Mouse (Mus musculus) liver (tissue): ENCODE results near the gene Fshr.
"Not testable (repeated sequence)": the region's sequence is repeated elsewhere in the genome, so short reads cannot be mapped to it uniquely, and the experiment has no call there.

Source experiments
- DNase-seq: peaks from one replicate; pipeline ENCODE4 v3.0.0-alpha.2; 2020; ENCODE audit warnings: mixed read lengths

The Fshr gene

DNA sequence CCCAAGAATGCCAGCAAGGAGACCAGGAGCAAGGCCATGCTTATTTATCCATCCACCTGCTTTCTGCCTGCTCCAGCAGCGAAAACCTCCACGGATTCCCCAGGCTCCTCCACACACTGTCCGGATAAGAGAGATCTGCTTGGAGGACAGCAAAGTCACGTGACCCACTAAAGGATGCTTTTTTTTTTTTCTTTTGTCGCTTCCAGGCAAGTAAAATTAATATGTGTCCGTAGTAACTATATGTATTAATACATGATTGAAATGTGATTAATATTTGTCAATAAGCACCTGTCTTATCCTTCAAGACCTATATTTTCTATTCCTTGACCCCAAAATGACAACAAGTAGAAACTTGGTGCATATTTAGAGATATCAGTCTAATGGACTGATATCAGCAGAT lies at the start of gene Fshr:
Gene Fshr, minus strand, starts transcription at position 101 of the 400 bp plus-strand sequence.
- DNase-seq: no peak

DNA sequence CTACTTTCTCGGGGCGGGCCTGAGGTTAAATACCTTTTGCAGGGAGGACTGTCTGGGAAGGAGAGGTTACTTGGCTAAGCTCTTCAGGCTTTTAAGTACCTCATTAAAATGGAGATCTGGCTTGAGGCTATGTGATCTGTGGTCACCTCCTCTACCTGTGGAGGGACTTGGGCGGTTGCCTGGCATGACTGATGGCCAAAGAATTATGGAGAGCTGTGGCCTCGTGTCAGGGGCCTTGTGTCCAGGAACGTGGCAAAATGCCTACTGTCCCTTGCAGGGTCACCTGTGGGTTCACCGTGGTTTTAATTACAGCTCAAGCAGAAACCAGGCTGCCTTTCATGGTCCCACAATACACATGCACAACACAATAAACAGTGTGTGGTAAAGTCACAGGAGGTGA lies 1.7 kb upstream of the Fshr start:
- DNase-seq: no peak

DNA sequence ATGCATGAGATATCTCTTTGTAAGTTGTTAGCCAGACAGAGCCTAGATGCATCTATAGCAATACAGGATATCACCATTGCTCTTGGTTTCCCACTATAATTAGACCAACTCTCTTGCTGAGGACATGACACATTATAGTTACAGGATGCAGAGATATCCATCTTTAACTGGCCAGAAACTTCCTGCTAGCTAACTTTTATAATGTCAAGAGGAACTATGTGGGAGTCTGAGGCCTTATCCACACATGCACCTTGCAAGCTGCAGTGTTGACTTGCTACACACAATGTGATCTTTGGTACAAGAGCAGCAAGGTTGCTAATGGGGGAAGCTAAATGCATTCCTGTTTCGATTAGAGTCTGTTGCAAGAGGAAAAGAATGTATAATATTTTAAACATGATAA lies 26.9 kb downstream of the Fshr start:
- no peak for DNase-seq

DNA sequence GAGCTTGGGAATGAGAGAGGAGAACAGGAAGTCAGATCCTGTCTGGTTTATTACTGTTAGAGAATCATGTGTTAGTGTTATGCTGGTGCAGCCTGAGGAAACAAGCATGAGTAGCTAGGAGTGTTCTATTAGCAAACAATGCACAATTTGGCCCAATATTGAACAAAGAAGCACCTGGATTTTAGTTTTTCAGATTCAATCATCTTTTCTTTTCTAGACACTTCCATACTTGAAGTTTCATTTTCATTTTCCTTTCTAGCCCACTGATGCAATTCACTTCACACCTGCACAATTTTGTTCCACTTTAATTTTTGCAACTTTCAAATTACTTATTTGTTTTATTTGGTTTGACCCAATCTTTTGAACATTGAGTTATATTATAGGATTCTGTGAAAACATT lies 35.7 kb downstream of the Fshr start:
- DNase-seq: no peak

DNA sequence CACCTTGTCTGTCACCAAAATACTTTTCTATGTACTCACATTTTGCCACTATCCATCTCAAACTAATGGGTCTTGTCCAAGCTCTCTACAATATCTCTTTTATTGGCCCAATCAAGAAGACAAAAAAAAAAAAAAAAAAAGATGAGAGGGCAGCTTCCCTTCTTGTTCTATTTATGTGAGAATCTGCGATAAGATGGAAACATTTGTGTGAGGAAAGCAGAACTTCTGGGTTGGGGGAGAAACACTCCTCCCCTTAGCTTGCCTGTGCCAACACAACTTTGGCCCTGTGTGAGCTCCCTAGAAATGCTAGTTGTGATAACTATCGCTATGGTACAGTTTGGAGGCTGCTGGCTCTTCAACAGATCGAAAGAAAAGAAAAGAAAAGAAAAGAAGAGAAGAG lies 38.0 kb downstream of the Fshr start:
- no peak for DNase-seq

DNA sequence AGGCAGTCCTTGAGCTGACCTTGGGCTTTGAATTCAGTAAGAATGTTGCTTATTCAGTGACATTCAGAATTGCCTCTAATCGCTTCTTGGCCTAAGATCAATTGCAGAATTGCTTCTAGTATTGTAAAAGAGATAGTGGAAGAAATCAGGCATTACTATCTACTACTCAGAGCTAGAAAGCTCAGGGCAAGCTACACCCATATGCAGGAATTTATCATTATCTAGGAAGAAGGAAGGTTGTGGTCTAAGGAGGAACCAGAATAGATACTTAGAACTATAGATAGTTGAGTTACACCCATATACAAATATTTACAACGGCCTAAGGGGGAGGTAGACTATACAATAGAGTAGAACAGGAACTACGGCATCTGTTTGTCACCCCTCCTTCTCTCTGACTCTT lies 41.1 kb downstream of the Fshr start:
- DNase-seq: not testable (repeated sequence)

DNA sequence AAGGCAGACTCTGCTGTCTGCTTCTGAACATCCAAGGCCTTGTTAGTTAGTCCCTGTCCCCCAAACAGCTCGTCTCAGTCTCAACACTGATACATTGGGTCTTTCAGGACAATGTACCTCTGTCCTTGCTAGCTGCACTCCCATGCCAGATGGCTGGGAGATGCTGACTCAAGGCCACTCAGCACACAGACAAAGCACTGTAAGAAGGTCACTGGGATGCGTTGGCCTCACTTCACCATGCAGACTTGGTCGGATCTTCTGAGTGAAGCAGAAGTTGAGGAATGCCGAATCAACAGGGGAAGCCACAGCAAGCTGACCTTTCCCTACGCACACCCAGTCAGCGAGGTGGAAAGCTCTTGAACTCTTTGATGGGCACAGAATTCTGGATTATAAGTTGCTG lies 55.7 kb downstream of the Fshr start:
- no peak for DNase-seq

DNA sequence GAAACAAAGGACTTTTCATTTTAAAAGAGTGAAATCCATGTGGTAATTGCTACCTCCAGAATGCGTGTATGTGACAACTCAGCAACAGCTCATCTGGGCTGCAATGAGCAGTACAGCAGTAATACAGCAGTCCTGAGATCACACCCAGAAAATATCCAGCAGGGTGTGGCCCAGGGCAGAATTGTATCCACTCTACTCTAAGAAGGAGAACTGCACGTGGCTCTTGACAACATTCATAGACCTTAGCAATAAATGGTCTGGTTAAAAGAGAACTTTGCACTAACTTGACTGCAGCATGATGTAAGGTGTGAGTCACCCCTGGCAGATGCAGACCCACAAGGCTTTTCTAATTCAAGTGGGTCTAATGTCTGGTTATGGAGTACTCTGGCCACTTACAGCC lies 80.5 kb downstream of the Fshr start:
- DNase-seq: no peak

DNA sequence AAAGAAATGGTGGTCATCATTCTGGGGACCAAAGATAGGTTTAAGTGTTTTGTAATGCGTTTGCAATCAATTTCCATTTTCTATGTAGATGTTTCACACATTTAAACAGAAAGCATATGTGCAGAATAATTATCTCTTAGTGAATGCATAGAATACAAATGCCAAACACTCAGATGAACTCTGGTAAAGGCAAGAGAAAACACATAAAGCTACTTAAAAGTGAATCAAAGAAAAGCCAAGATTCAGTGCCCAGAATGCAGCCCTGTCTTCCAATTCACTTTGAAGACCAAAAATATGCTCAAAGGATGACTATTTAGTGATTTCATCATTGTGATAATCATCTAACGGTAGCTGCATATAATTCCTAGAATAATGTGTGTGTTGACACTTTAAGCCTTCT lies 81.2 kb downstream of the Fshr start:
- no peak for DNase-seq

DNA sequence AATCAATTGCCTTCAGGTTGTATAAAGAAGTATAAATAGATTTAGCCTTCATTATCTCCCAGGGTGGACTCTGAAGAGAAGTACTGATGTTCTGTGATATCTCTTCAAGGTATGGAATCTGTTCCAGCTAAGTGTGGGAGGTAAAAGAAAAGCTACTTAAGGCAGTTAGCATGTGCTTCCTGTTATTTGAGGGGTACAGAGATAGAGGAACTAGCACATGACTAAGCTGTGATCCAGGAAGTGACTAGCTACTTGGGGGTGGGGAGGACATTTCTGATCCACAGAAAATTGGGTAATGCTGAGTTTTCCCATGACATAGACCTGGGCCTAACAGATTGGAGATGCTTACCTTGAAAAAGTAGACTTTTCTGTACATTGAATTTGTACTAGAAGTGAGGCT lies 86.5 kb downstream of the Fshr start:
- no peak for DNase-seq

DNA sequence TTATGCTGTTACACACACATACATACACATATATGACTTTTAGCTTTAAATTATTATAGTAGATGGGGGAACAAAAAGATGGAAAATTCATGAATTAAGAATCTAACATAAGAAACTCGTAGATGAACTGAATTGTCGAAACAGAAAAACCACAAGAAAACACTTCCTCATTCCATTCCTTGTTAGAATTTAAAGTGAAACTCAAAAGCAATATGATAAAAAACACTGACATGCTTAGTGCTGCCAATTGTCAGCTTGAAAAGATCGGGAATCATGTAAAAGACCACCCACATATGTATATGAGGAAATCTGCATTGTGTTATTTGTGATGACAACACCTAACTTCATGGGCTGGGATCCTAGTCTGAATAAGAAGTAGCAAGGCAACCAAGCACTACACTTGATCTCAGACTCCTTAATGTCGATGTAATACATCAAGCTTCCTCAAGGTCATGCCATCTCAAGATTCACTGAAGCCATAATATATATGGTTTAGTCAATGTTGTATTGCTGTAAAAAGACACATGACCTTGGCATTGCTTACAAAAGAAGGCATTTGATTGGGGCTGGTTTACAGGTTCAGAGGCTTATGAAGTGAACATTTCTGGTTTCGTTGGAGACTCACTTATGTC lies 99.6 kb downstream of the Fshr start:
- DNase-seq: no peak

DNA sequence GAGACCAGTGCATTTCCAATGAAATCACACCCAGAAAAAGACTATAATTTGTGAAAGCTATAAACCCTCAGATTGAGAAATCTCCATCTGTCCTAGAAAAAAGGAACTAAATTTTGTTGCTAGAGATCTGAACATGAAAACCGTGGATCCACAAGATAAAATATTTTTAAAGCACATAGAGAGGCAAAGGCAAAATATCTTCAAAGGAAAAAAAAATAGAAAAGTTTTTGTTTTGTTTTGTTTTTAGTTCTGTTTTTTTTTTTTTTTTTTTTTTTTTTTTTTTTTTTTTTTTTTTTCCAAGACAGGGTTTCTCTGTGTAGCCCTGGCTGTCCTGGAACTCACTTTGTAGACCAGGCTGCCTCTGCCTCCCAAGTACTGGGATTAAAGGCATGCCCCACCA lies 100.7 kb downstream of the Fshr start:
- DNase-seq: not testable (repeated sequence)

DNA sequence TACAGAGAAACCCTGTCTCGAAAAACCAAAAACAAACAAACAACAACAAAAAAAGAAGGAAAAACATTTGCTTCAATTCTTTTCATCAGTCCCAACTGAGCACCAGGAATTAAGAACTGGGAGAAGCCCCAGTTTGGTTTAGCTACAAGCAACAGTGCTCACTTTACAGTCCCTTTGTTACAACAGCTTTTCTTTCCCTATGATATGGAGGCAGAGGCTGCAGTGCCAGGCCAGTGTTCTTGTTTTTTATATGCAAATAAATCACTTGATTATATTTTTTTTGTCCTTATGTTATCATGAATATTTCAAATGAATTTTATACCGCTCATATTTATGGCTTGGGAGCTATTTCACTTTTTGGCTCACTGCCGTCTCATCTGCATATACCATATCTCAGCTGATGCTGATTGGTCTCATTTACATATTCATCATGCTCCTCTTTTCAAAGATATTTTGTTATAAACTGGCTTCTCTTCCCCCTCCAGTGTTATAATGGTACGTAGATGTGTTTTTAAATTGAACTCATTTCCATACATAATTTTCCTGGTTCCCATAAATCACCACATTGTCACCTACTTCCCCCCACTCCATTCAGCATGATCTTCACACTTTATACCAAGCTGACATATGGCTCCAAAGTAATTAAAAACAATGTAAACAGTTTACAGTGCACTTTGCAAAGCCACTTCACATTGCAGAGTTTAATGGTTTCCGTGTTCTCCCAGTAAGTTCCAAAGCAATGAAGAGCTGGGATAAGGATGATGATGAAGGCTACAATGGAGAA lies 110.6 kb downstream of the Fshr start:
- no peak for DNase-seq

DNA sequence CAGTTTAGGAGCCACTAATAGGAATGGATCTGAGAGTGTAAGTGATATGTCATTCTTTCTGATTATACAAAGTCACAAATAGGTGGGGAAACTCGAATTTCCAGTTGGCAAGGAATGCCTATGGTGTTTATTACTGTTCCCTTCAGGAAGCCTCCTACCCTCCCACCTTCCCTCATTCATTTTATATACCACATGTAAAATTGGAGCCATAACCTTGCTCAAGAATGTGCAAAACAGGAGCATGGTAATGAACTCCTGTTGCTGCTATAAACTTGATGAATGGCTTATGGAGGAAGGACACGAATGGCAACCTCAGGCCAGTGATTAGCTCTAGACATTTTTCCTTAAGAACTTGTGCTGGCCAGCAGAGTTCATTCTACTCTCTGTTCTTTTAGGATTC lies 117.6 kb downstream of the Fshr start:
- DNase-seq: no peak

DNA sequence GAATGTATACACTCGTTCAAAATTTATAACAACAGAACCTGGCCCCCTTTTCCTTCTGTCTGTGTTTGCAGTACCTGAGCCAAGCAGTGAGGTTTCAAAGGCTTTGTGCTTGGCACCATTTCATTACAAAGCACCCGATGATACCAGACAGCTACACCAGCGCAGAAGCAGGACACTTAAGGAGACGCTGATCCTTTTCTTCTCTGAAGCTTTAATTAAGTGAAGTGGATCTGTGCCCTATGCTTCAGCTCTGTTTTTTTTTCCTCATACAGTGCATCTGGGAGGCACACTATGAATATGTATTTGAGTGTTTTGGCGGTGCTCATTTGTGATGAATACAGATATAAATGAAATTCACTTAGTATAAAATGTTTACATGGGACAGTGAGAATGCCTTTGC lies 120.8 kb downstream of the Fshr start:
- DNase-seq: no peak

DNA sequence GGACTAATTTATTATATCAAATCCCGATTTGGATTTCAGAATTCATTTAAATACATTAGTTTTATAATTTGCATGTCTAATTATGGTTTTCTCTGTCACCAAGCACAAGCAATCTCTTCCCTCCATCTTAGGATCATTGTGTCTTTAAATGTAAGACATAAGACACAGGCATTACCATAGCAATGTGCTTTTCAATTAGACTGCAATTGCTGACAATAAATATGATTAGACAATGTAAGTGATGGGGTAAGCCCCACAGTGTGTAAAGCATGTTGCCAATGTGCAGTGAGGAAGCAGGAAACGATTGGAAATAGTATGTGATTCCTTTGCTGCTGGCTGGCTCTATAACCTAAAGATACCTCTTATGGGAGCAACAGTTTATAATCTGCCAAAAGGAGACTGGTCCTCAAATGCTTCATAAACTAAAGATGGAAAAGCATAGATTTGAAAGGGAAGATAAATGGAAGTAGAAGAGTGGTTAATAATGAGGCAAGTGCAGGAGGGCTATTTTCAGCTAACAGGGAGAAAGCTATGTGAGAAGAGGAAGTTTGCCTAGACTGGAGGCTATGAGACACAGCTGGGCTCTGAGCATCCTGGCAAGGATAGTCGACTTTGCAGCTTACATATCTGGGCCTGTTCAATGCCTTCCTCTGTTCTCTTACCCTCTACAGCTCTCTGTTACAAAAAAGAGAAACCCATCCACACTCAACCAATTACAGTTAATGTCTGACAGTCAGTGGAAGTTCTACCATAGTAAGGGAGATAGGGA lies 136.0 kb downstream of the Fshr start:
- DNase-seq: no peak

DNA sequence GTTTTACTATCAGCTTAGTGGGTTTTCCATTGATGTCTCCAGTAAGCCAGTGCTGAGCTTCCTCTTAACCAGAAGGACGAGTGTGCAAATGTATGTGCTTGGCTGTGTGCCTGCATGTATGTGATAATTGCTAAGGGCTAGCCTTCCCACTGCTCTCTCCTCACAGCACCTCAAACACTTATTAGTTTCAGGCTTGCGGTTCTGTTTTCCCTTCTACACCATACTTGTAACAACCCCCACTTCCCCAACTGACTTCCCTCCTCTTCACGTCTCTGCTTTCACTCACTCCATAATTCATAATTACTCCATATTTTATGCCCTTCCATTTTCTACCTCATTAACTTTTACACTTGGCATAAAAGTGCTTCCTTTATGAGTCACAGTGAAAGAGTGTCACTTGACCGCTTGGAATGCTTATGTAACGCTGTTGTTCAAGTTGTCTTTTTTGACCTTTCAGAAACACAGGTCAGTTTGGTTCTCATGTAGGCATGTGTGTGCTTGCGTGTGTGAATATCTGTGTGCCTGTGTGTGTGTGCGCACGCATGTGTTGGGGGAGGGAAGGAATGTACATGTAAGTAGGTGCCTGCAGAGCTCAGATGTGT lies 138.0 kb downstream of the Fshr start:
- no peak for DNase-seq

DNA sequence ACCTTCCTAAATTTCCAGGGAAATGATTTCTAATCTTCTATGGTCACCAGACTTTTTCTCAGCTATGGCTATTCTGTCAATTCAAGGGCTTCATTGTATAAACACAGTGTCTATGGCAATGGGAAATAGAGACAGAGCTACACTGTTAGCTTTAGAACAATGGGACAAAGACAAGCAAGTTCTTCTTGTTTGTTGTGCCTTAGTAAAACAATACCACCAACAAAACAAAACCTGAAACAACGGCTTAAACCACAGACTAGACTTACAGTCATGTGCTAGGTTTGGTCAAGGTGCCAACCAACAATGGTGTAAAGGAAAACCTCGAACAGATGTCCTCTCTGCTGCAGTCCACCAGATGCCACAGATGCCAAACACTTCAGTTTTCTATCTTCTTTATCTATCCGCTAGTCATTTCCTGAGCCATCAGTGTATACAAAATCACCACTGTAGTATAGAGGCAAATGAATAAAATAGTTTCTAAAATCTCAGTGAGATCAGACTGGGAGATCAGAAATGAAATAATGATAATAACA lies 149.4 kb downstream of the Fshr start:
- no peak for DNase-seq

DNA sequence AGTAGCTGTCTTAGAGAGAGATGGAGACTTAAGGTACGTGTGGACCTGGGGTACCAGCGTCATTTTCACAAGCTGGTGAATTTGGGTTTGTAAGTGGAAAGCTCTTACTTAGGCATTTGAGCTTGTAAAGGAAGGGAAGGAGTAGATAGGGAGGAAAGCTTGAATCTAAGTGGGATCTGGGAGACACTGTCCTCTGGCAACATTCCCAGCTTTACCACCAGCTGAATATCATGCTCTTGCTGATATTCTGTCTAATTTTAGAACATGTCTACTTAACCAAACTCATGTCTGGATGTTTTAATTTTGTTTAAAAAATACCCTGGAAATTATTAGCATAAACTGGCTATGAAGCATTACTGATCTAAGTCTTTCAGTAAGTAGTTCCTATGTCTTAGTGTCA lies 151.4 kb downstream of the Fshr start:
- DNase-seq: no peak

DNA sequence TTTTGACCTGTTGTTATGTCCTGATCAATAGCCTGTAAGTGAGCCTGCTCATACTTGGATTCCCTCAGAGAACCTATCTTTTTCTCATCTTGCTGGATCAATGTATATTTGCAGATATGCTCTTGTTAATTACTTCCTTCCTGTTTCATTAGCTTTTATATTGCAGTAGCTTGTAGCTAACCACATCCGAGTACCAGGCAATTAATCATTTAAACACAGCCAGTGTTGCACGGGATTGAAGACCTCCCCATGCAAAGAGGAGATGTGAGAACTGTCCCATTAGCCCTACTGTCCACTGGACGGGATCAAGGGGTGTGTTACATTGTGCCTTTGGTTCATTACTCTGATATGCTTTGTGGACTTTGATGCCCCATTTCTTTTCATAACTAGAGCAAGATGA lies 154.5 kb downstream of the Fshr start:
- DNase-seq: no peak

DNA sequence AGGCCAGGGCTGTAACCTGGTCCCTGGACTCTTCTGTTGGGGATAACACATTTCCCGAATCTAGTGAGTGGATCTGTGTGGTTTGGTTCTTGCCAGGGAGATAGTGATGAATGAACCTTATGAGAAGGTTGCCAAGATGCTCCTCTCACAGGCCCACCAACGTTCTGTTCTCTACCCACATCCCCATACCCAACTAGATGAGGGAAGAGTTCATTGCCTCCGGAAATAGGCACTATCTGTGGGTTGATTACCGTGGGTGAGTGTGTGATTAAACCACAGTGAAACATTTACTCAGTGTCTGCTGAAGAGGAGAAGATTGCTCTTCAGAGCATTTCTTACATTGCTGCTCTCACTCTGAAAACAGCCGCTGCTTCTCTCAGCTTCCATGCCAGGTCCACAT lies 163.8 kb downstream of the Fshr start:
- no peak for DNase-seq

DNA sequence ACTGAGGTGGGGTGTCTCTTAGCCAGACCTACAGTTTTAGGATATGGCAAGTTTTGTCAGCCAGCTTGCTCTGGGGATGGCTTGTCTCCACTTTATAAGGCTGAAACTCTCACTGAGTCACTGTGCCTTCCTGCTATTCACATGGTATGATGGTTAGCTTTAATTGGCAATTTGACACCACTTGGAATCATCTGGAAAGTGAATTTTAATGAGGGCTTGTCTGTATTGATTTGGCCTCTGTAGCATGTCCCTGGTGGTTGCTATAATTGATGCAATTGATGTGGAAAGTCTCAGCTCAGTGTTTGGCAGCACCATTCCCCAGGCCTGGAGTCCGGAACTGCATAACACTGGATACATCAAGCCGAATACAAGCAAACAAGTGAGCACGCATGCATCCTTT lies 164.4 kb downstream of the Fshr start:
- DNase-seq: no peak

DNA sequence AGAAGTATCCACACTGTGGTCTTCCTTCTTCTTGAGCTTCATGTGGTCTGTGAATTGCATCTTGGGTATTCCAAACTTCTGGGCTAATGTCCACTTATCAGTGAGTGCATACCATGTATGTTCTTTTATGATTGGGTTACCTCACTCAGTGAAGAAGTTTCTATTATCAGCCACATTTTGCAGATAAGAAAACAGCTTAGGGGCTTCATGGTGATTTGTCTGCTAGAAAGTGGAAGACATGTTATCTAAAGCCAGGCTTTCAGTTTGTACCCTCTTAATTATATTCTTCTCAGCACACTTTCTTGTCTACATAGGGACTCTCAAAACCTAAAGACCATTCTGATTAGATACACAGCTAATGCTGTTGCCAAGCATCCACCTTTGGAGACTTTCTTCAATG lies 165.8 kb downstream of the Fshr start:
- DNase-seq: no peak
